Mouse (Mus musculus) embryo, embryonic 11 days (tissue): ENCODE data around the gene Casr.

ENCODE experiments used
- DNase-seq: peaks from one replicate; pipeline ENCODE4 v3.0.0-alpha.2; 2015

Gene Casr

DNA sequence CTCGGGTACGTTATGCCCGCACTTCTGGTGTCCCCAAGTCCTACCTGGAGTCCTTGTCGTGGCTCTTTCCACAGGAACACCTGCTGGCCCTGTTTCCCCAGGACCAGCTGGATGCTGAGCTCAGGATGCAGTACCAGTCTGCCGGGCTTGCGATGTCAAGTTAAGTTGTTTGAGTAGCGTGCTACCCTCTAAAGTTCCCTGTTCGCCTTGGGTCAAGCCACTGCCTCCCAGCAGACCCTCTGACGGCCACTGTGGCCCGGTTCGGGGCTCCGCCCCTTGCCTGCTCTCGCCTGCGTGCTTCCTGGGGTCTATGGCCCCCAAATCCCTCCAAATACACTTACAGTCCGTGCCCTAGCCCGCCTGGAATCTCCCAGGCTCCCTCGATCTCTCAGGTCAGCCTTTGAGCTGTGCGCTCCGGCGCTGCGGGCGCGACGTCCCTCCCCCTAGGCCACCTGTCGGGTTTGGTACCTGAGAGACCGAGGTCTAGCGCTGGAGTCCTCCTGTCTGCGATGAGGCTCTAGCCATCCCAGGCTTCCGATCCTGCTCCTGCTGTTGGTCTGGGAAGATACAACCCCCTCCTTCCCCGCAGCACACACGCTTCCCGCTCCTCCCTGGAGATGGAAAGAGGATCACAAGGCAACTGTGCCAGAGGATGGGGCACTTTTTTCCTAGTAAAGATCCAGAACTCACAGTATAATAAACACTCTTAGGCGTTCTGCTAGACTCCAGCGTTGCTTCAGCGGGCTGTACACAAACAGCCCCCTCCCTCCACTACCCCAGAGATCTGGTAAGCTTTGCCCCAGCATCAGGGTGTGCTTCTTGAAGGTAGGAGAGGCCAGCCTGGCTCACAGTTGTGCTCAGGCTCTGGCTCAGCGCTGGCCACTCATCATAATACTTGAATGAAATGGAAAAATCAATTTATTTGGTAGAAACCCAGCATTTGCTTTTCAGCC, at the start of gene Casr:
TSS of gene Casr (minus strand) at position 756 of the 953 bp plus-strand sequence.
- DNase-seq = peak; percentile 29

DNA sequence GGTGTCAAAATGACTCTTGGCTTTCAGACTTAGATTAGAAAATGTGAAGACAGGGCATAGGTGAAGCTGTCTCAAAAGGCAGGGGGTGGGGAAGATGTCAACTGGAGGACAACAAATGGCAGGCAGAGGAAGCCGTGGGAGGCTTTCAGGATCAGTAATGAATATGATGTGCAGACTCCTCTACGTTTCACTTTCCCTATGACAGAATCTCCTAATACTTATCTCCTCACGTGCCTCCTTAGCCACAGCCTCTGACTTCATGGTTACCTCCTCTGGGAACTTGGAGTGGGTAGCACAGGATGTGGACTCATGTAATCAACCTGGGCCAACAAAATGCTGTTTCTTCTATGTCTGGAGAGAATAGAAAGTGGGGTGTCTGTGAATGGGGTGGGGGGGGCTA, 40.7 kb upstream of the Casr start:
- DNase-seq = no peak

DNA sequence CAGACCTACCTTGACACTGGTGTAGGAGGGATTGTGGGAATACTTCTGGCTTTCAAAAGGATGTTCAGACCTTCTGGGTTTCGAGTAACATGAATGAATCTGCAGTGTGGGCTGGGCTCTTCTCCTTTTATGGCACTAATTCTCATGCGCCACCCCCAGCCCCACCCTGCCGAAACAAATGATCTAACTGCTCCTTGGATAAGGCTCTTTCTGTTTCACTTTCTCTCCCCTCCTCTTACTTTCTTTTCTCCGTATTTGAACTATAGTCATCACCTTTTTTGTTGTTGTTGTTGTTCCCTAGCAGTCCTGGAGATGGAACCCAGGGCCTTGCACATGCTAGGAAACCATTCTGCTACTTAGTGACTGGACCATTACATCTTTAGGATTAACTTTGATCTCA, 36.3 kb upstream of the Casr start:
- DNase-seq = no peak

DNA sequence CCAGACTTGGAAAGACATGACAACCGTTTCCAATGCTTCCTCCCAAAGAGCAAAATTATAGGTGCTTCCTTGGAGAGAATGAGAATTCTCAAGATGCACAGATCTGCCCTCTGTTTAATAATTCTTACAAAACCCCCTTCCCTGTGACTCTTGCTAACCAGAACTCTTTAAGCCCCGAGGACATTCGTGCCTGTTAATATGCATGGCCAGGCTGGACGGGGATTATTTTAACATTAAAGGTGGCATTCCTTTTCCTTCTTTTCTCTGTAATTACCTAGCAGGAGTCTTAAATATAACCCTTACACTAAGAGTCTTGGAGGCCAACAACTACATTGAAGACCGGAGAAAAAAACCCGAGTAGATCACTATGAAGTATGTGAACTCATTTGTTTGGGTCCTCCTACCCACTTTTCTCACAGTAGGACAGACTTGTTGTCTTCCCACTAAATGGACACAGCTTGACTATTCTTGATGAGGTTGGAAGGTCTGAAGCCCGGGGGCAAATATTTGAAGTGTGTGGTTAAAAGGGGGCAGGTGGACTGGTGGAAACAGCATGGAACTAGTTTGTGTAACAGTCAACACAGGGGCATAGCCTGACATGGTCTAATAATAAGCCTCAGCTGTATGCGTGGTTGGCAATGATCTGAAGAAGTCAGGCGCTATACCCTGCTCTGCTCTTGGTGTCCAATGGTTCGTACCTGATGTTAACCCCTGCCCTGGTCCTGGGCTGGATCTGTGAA, 34.9 kb upstream of the Casr start:
- DNase-seq = no peak

DNA sequence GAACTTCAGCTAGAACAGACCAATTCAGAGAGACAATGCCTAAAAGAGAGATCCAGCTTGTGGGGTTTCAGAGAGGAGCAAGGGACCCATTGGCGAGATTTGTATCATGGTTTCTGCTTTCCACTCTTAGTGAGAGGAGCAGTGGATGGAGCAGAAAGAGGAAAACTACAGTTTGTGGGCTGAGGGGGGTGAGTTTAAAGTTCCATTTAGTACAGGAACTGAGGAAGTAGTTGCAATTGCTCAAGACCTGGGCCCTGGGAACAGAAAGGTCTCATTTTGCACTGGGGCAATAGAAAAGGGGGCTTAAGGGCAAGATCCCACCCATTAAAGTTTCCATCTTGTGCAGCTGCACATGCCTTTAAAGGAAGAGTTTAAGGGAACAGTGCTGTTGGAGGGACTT, 28.0 kb upstream of the Casr start:
- no peak for DNase-seq

DNA sequence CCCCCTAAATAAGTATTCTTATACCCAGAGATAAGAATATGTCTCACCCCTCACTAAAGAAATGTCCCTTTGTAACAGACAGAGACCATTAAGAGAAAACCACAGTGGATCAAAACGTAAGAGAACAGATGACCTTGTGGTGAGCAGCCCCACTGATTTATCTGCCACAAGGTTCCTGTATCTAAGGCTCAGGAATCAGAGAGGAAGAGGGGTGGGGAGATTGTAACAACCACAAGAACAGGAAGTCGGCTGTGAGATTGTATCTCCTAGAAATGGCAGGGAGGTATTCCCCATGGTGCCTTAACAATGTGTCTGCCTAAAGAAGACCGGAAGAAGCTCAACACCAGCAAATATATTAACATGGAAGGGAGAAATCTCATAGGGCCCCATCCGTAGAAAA, 26.0 kb upstream of the Casr start:
- no peak for DNase-seq

DNA sequence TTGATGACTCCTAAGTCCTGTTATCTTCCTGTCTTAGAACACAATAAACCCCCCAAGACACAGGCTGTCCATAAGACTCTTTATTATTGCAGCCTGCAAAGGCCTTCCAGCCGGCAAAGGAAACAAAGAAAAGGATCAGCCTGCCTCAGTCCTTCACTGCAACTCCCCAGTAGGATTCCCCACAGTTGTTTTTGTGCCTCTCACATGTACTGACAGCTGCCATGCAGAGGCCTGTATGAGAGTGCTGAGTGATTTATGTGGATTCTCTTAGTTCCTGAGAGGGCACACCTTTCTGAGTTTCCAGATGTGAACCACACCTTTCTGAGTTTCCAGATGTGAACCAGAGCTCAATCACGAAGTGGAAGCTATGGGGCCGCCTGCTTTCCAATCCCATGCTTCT, 20.1 kb upstream of the Casr start:
- DNase-seq = no peak

DNA sequence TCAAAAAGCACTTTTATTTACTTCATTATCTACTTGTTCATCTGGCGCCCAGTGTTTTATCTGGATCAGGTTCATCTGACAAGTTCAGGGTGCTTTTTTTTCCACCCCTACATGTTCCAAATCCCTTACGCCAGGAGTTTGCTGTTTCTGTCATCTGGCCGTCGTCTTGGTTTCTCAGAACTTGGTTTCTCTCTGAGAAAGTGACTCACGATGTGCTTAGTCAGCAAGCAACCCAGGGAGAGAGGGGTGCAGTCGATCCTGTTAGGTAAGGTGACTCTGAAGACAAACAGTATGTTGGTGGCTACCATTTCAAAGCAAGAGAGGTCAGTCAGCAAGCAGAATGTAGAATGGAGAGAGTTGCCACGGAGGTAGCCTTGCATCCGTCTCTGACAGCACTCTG, 10.0 kb upstream of the Casr start:
- DNase-seq = no peak

DNA sequence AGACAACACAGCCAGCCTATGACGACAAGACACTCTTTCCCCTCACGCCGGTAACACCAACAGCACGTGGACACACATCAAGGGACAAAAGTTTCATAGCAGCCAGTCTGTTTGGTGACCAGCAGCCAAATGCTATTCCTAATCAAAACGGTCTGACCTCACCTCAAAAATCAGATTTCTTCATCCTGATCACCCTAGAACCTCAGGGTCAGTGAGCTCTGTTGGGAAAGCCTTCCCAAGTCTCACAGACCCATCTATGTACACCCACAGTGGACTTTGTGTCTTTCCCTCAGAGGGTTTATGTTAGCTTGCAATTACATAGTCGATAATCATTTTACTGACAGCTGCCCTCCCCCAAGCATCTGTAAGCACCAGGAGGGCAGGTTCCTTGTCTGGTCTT, 2.4 kb downstream of the Casr start:
- DNase-seq = no peak

DNA sequence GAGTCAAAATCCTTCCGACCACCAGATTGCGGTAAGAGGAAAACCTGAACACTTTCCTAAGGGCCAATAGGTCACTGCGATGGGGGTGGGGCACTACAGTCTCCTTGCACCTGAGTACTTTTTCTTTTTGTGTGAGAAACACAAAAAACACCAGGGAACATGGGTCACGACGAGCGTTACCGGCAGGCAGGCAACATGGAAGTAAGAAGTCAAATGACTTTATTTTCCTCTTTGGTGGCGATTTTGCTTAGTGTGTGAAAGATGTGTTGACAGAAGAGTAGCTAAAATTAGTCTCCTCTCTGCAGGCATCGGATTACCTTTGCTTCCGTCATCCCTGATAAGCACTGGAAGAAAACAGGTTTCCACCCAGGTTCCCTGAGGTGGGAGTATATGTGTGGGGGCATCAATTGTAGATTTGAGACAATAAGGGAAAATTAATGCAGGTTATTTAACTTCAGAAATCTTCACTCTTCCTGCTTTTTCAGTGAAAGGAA, 6.2 kb downstream of the Casr start:
- DNase-seq = no peak

DNA sequence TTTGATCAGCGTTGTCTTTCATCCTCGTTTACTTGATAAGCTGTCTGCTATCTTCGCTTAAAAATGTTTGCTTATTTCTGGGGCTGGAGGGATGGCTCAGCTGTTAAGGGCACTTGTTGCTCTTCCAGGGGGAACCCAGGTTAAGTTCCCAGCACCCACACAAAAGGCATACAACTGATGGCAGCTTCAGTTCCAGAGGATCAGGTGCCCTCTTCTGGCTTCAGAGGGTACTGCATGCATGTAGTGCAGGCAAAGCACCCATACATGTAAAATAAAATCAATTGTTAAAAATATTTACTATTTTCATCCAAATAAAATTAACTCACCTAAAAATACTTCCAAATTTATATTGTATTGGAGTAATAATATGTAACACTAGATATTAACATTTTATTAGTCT, 8.3 kb downstream of the Casr start:
- DNase-seq = no peak

DNA sequence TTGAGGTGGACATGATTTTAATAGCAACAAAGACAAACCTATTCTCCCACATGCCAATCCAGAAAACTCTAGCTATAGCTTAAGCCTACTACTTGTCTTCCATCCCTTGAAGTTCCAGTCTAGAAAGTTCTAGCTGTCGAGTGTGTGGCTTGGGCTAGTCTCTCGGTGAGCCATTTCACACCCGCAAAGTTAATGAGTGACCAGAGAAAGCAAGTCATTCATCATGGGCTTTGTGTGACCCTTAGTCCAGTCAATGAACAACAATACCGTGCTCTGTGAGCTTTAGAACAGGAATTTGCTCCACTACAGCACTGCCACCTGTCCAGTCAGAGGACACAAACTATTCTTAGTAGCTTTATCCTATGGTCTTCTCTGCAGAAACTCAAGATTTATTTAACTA, 16.6 kb downstream of the Casr start:
- DNase-seq = no peak

DNA sequence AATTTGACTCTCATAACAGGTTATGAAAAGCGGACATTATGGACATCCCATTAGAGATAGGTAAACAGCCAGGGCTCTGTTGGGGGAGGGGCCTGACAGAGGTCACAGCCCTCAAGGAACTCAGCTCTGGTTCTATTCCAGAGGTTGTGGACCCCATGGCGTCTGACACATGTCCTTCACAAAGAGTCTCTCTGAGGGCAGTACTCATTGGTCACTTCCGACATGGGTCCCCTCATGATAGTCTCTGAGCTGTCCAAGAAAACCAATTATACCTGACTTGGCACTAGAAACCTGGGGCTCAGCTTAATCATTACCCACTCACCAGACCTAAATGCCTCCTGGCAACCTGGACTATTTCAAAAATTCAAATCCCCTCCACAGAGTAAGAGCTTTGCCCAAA, 18.9 kb downstream of the Casr start:
- no peak for DNase-seq

DNA sequence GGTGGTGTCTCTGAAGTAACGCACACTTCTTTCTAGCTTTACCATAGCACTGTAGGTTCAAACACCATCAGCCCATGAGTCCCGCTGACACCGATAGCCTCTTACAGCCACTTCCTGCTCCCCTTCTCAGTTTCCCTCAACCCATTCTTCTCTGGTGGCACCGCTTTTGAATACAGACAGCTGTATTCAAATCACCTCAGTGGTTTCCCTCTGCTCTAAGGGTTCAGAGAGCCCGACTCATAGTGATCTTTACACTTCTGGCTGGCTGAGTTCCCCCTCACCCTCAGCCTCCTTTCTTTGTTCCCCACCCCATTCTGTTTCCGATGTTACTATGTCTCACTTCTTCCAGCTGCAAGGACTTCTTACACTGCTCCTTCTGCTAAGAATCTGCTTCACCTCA, 21.1 kb downstream of the Casr start:
- DNase-seq = no peak

DNA sequence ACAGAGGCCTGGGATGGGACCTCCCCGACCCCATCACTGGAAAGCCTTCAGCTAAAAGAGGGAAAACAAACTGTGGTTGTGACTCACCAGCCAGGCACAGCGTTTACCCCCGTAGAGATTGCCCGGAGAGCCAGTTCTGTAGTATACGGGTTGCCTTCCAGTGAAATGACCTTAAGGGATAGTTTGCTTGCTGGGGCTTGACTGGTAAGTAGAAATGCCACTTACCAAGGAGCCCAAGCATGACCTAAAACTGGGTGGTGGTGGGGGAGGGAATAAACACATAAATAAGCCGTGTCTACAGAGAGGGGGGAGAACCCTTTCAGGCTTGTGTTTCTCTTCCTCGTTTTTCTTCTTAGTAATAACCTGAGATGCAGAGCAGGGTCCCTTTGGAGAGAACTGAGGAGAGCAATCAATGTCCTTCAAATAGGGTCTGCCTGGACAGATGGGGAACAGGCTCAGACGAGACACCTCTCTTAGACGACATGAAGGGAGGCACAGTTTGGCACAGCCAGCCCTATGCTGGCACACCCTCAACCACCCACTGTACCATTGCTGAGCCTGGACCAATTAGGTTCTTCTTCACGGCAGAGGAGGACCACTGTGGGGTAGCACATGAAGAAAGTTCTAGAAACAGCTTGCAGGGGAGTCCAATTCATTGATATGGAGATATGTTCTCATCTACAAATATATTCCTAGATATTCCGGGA, 28.8 kb downstream of the Casr start:
- no peak for DNase-seq

DNA sequence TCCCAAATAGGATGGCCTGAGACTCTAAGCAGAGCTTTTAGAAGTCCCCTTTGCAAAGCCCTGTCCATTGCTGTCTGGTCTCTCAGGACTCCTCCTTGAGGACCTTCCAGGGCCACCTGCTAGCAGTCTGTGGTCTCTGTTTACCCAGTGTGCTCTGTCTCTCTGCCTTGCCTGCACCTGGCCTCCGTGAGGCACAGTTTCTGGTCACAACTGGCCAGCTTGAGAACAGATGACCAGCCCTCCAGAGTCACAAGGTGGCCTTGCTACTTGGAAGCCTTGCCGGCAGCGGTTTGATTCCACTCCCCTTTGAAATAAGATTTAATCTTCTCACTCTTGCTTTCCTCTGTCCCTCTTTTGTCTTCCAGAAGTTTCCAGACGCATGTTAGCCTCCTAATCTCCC, 29.9 kb downstream of the Casr start:
- DNase-seq = no peak

DNA sequence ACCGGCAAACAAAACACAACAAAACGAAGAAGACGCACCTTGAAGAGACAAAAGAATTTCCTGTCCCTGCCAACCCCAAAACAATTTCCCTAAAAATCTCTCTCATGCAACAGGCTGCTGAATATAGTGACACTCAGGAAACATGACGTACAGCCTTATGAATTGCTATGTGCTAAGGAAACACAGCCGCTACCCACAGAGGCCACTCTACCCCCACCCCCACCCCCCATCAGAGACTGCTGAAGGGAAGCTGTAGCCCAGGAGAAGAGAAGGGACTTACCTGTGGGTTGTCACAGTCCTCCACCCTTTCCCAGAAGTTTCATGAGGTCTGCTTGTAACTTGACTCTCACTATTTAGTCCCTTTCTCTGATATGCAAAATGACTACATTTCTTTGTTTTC, 30.3 kb downstream of the Casr start:
- DNase-seq = no peak

DNA sequence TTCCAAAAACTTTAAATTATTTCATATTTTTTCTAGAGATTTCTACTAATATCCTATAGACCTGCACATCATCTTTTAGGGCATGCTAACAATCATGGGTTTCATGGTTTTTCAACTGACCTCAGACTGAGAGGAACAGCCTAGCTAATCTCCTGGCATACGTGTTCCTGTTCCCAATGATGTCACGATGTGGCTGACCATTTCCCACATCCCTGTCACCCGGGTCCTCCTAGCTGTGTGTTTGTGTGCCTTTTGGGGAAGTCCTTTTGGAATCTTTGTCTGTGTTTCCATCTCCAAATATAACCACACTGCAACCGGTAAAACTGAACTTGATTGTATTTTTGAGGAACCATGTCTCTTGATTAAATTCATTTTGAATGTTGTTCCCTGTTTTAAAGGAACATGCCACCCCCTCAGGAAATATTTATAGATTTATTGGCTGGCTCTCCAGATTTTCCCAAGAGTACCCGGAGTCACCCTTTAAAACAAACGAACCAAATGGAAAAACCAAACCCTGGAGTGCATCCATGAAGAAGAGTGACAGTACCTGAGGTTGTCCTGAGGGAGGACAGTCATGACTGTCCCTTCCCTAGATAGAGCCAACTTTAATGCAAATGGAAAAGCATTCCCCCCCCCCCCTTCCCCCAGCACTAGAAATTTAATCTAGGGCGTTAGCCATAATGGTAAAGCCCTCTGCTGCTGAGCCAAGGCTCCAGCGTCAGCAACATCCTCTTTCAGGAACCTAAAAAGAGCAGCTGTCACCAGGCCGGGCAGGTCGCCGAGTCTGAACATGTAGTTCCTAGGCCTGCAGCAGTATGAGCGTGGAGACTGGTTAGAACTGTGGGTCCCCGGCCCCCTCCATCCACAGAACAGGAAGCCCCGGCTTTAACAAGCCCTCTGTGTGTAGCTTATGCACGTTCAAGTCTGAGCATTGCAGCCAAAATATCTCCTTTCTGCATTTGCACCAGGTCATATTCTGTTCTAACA, 31.1 kb downstream of the Casr start:
- DNase-seq = no peak

DNA sequence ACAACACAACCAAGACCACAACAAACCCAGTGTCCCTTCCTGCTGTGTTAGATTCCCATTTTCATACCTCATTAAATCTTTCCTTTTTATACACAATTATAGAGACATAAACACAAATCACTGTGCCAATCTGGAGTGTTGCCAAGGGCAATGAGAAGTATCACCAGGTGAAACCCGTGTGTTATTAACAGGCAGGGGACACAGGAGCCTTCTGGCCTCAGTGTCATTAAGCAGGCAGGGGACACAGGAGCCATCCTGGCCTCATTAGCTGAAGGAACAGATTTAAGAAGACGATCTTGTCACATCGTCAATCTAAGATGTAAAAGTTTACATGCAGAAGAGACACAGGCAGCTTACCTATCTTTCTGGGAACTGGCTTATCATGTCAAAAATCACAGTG, 33.1 kb downstream of the Casr start:
- DNase-seq = no peak

DNA sequence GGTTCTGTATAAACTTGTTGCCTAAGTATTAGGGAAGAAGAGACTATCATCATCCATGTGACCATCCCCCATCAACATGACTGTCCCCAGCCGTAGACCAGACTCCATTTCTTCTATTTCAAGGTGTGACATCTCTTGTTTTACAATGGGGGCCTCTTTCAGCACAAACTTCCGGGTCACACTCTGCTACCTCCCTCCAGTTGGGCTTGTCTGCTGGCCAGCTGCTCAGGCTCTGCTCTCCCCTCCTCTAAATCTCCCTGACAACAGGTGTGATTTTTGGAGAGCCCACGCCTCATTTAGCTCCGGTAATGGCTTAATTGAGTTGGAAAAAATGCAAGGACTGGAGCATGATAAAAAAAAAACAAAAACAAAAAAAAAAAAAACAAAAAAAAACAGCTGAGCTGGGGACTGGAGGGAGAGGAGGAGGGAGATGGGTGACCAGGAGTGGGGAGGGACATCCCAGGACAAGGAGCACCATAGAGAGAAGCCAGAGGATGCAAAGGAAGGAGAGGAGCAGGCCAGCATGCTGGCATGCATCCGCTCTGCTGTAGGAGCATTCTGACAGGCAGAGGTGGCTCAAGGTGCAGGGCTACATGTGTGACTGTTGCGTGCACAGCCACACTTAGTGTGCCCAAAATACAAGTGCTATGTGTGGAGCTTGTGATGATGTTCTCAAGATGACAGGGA, 35.2 kb downstream of the Casr start:
- DNase-seq = no peak

DNA sequence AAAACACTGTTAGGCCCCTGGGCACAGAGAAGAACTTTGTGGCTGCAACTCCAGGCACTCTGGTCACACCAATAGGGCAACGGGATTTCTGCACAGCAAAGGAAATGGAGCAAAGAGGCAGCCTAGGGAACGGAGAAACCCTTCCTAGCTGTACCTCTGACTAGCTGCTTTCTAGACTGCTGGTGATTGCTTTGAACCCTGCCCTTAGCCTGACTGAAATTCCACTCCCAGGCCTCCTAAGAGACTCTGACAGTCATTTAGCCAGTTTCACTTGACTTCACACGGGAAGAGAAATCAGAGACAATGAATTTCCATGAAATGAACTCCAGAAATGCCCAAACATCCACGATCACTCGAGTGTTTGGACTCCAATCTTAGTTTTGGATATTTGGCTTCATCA, 38.8 kb downstream of the Casr start:
- no peak for DNase-seq

DNA sequence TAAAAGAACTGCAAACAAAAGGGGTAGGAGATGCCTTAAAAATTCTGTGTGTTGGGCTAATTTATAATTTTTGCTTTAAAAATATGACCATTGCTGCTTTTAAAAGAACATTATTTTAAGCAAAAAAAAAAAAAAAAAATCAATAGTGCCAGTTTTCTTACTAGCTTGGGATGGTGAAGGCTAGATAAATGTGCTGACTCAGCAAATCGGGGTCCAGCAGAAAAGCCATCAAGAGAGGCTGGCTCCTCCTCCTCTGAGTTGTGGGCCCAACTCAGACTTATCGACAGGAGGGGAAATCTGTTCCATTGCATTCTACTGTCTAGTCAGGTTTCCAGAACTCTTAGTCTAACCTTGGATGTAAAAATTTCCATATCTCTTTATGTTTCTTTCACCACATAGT, 45.6 kb downstream of the Casr start:
- no peak for DNase-seq
